Mouse (Mus musculus): Measurements from ENCODE around the gene Unkl. TPM values are rescaled to one million over a fixed set of nuclear protein-coding genes. Genes with fewer than 3 reads are reported as not detected.
A peak's percentile ranks its signal among the peaks of the same experiment; 100 is the strongest.
"Not testable (repeated sequence)": the region's sequence is repeated elsewhere in the genome, so short reads cannot be mapped to it uniquely, and the experiment has no call there.

Gene Unkl
- polyA plus RNA-seq, 1 experiment from 2014 or later, result 7.0 TPM

- H3K4me2 ChIP-seq (ENCODE audit: low read length), result peak overlapping the region; percentile 37
- 51% methylated on average over 6 of the region's 6 CpGs for WGBS
- no peaks in the 10 kb centered on the region for H3K27me3 ChIP-seq (ENCODE audit: insufficient read depth, low read length)
- no peak overlapping the region for H3K27ac ChIP-seq
- TF ChIP-seq CTCF (IDR thresholded peaks at IDR 0.05; ENCODE audit: low read depth), result no peak
- DNase-seq (ENCODE audit: low spot score) (no peak), ATAC-seq (replicated peaks; ENCODE audit: low FRiP score, low read depth) (no peak)
- H3K9me3 ChIP-seq (replicated peaks; ENCODE audit: low read length), result no peaks in the 10 kb centered on the region
- H3K4me1 ChIP-seq (replicated peaks; ENCODE audit: insufficient read depth, low read length), result peaks cover 8% of the 10 kb centered on the region; the same call in 1 of the 2 replicates
- peaks cover 14% of the 10 kb centered on the region; the same call in 1 of the 2 replicates for H3K36me3 ChIP-seq (ENCODE audit: insufficient read depth, low read length)
- H3K4me3 ChIP-seq (replicated peaks; ENCODE audit: low read depth, low read length), result no peak overlapping the region
- no peak overlapping the region for H3K9ac ChIP-seq (ENCODE audit: low read depth, low read length)
Measured at GRCm38 (mm10) chr17:25222951-25223601, 34.9 kb downstream of the Unkl start.

GRCm38 (mm10) chr17:25224586-25225222 lies 36.5 kb downstream of the Unkl start:
- Histone ChIP-seq H3K36me3 (ENCODE audit: insufficient read depth, low read length) (0 out of 2 replicates have a peak, but pooled peaks cover 16% of the 10 kb centered on the region), H3K27ac (no peak overlapping the region), H3K4me1 (replicated peaks; ENCODE audit: insufficient read depth, low read length) (peaks cover 8% of the 10 kb centered on the region; the same call in 1 of the 2 replicates), H3K4me3 (replicated peaks; ENCODE audit: low read depth, low read length) (no peak overlapping the region), H3K4me2 (ENCODE audit: low read length) (no peak overlapping the region), H3K9me3 (replicated peaks; ENCODE audit: low read length) (no peaks in the 10 kb centered on the region), H3K27me3 (ENCODE audit: insufficient read depth, low read length) (no peaks in the 10 kb centered on the region), H3K9ac (ENCODE audit: low read depth, low read length) (no peak overlapping the region)
- no peak for DNase-seq (ENCODE audit: low spot score)
- TF ChIP-seq CTCF (IDR thresholded peaks at IDR 0.05; ENCODE audit: low read depth), result no peak
- ATAC-seq (replicated peaks; ENCODE audit: low FRiP score, low read depth), result no peak
- 87% methylated on average over 7 of the region's 7 CpGs for WGBS

GRCm38 (mm10) chr17:25225659-25226058 lies 37.5 kb downstream of the Unkl start:
- no peak overlapping the region for H3K27ac ChIP-seq
- peaks cover 8% of the 10 kb centered on the region; the same call in 1 of the 2 replicates for H3K4me1 ChIP-seq (replicated peaks; ENCODE audit: insufficient read depth, low read length)
- no peak overlapping the region for H3K4me2 ChIP-seq (ENCODE audit: low read length)
- H3K9me3 ChIP-seq (replicated peaks; ENCODE audit: low read length), result no peaks in the 10 kb centered on the region
- H3K9ac ChIP-seq (ENCODE audit: low read depth, low read length), result no peak overlapping the region
- ATAC-seq (replicated peaks; ENCODE audit: low FRiP score, low read depth) (no peak), DNase-seq (ENCODE audit: low spot score) (no peak)
- no peak for TF ChIP-seq CTCF (IDR thresholded peaks at IDR 0.05; ENCODE audit: low read depth)
- H3K27me3 ChIP-seq (ENCODE audit: insufficient read depth, low read length), result no peaks in the 10 kb centered on the region
- no peak overlapping the region for H3K4me3 ChIP-seq (replicated peaks; ENCODE audit: low read depth, low read length)
- 0 out of 2 replicates have a peak, but pooled peaks cover 16% of the 10 kb centered on the region for H3K36me3 ChIP-seq (ENCODE audit: insufficient read depth, low read length)
- WGBS, result 84% methylated on average over 4 of the region's 4 CpGs

GRCm38 (mm10) chr17:25227991-25228390 lies 39.8 kb downstream of the Unkl start:
- Histone ChIP-seq H3K4me2 (ENCODE audit: low read length) (no peak overlapping the region), H3K27ac (no peak overlapping the region), H3K36me3 (ENCODE audit: insufficient read depth, low read length) (0 out of 2 replicates have a peak, but pooled peaks cover 16% of the 10 kb centered on the region), H3K9me3 (replicated peaks; ENCODE audit: low read length) (no peaks in the 10 kb centered on the region), H3K9ac (ENCODE audit: low read depth, low read length) (no peak overlapping the region), H3K27me3 (ENCODE audit: insufficient read depth, low read length) (no peaks in the 10 kb centered on the region), H3K4me3 (replicated peaks; ENCODE audit: low read depth, low read length) (no peak overlapping the region), H3K4me1 (replicated peaks; ENCODE audit: insufficient read depth, low read length) (no peaks in the 10 kb centered on the region)
- DNase-seq (ENCODE audit: low spot score), result no peak
- ATAC-seq (replicated peaks; ENCODE audit: low FRiP score, low read depth), result no peak
- TF ChIP-seq CTCF (IDR thresholded peaks at IDR 0.05; ENCODE audit: low read depth), result no peak
- 87% methylated on average over 5 of the region's 5 CpGs for WGBS

- not testable (repeated sequence) for DNase-seq (ENCODE audit: low spot score); H3K4me2 ChIP-seq (ENCODE audit: low read length); H3K27ac ChIP-seq; H3K27me3 ChIP-seq (ENCODE audit: insufficient read depth, low read length); H3K4me1 ChIP-seq (replicated peaks; ENCODE audit: insufficient read depth, low read length); H3K9me3 ChIP-seq (replicated peaks; ENCODE audit: low read length); H3K9ac ChIP-seq (ENCODE audit: low read depth, low read length); H3K4me3 ChIP-seq (replicated peaks; ENCODE audit: low read depth, low read length)
- ATAC-seq (replicated peaks; ENCODE audit: low FRiP score, low read depth), result peak; percentile 73
- peaks cover 24% of the 10 kb centered on the region; the same call in 1 of the 2 replicates for H3K36me3 ChIP-seq (ENCODE audit: insufficient read depth, low read length)
- 72% methylated on average over 12 of the region's 17 CpGs for WGBS
Measured at GRCm38 (mm10) chr17:25230014-25230655, 41.9 kb downstream of the Unkl start.

GRCm38 (mm10) chr17:25230700-25231099 lies 42.5 kb downstream of the Unkl start:
- H3K9me3 ChIP-seq (replicated peaks; ENCODE audit: low read length), result no peaks in the 10 kb centered on the region
- H3K36me3 ChIP-seq (ENCODE audit: insufficient read depth, low read length), result peaks cover 28% of the 10 kb centered on the region
- no peaks in the 10 kb centered on the region for H3K27me3 ChIP-seq (ENCODE audit: insufficient read depth, low read length)
- 97% methylated on average over 3 of the region's 3 CpGs for whole genome bisulfite sequencing
- ATAC-seq (replicated peaks; ENCODE audit: low FRiP score, low read depth), result no peak
- no peak for DNase-seq (ENCODE audit: low spot score)
- H3K4me3 ChIP-seq (replicated peaks; ENCODE audit: low read depth, low read length), result no peak overlapping the region
- H3K9ac ChIP-seq (ENCODE audit: low read depth, low read length), result no peak overlapping the region
- H3K4me2 ChIP-seq (ENCODE audit: low read length), result no peak overlapping the region
- TF ChIP-seq CTCF (IDR thresholded peaks at IDR 0.05; ENCODE audit: low read depth), result no peak
- H3K27ac ChIP-seq, result no peak overlapping the region
- H3K4me1 ChIP-seq (replicated peaks; ENCODE audit: insufficient read depth, low read length), result no peaks in the 10 kb centered on the region

- H3K27ac ChIP-seq; H3K4me2 ChIP-seq (ENCODE audit: low read length); H3K4me1 ChIP-seq (replicated peaks; ENCODE audit: insufficient read depth, low read length); H3K4me3 ChIP-seq (replicated peaks; ENCODE audit: low read depth, low read length); H3K9me3 ChIP-seq (replicated peaks; ENCODE audit: low read length); H3K9ac ChIP-seq (ENCODE audit: low read depth, low read length); DNase-seq (ENCODE audit: low spot score); H3K27me3 ChIP-seq (ENCODE audit: insufficient read depth, low read length): not testable (repeated sequence)
- 93% methylated on average over 3 of the region's 11 CpGs for WGBS
- 0 out of 2 replicates have a peak, but pooled peaks have one; percentile 19 for ATAC-seq (replicated peaks; ENCODE audit: low FRiP score, low read depth)
- peaks cover 30% of the 10 kb centered on the region for H3K36me3 ChIP-seq (ENCODE audit: insufficient read depth, low read length)
Measured at GRCm38 (mm10) chr17:25231621-25232020, 43.4 kb downstream of the Unkl start.

Measured in kidney, postnatal 0 days (tissue).